Mouse (Mus musculus) forebrain, embryonic 14.5 days (tissue): ENCODE results near the gene Tsen54. TPM values are rescaled to one million over a fixed set of nuclear protein-coding genes. Genes with fewer than 3 reads are reported as not detected.

Experiments used
- ATAC-seq: fragments of 200-750 bp; cut with Nextera tagmentation; 2 replicates; pipeline ENCODE4 v1.8.0; 2017; ENCODE audit warnings: mild to moderate bottlenecking, moderate library complexity
- DNase-seq: peaks from one replicate; pipeline ENCODE4 v3.0.0-alpha.2; 2015; ENCODE audit warnings: low spot score
- H3K27ac ChIP-seq: fragments of 300-500 bp; sonication (generic); 2 replicates; pipeline ENCODE4 v1.5.1; 2014; ENCODE audit warnings: low read depth, mild to moderate bottlenecking, control low read depth, low read length, moderate library complexity
- H3K27me3 ChIP-seq: fragments of 300-500 bp; sonication (generic); replicated peaks from 2 replicates; pipeline ENCODE4 v1.6.1; 2014; ENCODE audit warnings: low read length, control low read depth, mixed read lengths; ENCODE audit not compliant: control insufficient read depth, insufficient read depth
- H3K36me3 ChIP-seq: fragments of 300-500 bp; sonication (generic); 2 replicates; pipeline ENCODE4 v1.6.1; 2014; ENCODE audit warnings: low read length, control low read depth; ENCODE audit not compliant: control insufficient read depth, insufficient read depth
- H3K4me1 ChIP-seq: fragments of 300-500 bp; sonication (generic); 2 replicates; pipeline ENCODE4 v1.6.1; 2014; ENCODE audit warnings: antibody characterized with exemption, low read length, control low read depth; ENCODE audit not compliant: control insufficient read depth, insufficient read depth
- H3K4me2 ChIP-seq: fragments of 300-500 bp; sonication (generic); 2 replicates; pipeline ENCODE4 v1.6.1; 2014; ENCODE audit warnings: mild to moderate bottlenecking, control low read depth, low read length
- H3K4me3 ChIP-seq: fragments of 300-500 bp; sonication (generic); 2 replicates; pipeline ENCODE4 v1.5.1; 2014; ENCODE audit warnings: low read depth, low read length, control low read depth
- H3K9ac ChIP-seq: fragments of 300-500 bp; sonication (generic); 2 replicates; pipeline ENCODE4 v1.6.1; 2014; ENCODE audit warnings: mild to moderate bottlenecking, low read length, control low read depth, moderate library complexity
- H3K9me3 ChIP-seq: fragments of 300-500 bp; sonication (generic); replicated peaks from 2 replicates; pipeline ENCODE4 v1.6.1; 2016; ENCODE audit warnings: low read length, control low read depth, mixed read lengths; ENCODE audit not compliant: control insufficient read depth
- WGBS: fragments of 180-500 bp; shearing (Covaris S2); extraction: QIAGEN DNeasy Blood & Tissue Kit; methylation state at CpG from one replicate; pipeline ENCODE4 v1.1.7; 2014; 5-methylcytosine and 5-hydroxymethylcytosine counted together
- polyA plus RNA-seq: library from polyadenylated mRNA; unstranded; fragments of >200 nt; fragmentation: Nextera tagmentation; extraction: Ambion mirVana; gene quantifications from 2 replicates; pipeline ENCODE4 v1.2.1, GENCODE M21; 2014

The Tsen54 gene
- polyA plus RNA-seq, 1 experiment from 2014 or later: 15.2 TPM

GRCm38 (mm10) chr11:115809311-115809781 is 5.2 kb upstream of the Tsen54 start:
- Histone ChIP-seq H3K4me3 (no peak overlapping the region), H3K27ac (peak overlapping the region; percentile 78), H3K36me3 (peaks cover 31% of the 10 kb centered on the region), H3K9ac (peak overlapping the region; percentile 48; the same call in 1 of the 2 replicates), H3K4me2 (peak overlapping the region; percentile 66; the same call in 1 of the 2 replicates), H3K9me3 (no peaks in the 10 kb centered on the region), H3K4me1 (peaks cover 37% of the 10 kb centered on the region), H3K27me3 (no peaks in the 10 kb centered on the region)
- ATAC-seq (no peak), DNase-seq (no peak)
- 66% methylated on average over 8 of the region's 8 CpGs for WGBS

GRCm38 (mm10) chr11:115810377-115810776 is 4.1 kb upstream of the Tsen54 start:
- 65% methylated on average over 14 of the region's 14 CpGs for WGBS
- Histone ChIP-seq H3K27me3 (no peaks in the 10 kb centered on the region), H3K4me2 (peak overlapping the region; percentile 66), H3K9ac (0 out of 2 replicates have a peak overlapping the region, but pooled peaks have one; percentile 1), H3K4me3 (0 out of 2 replicates have a peak overlapping the region, but pooled peaks have one; percentile 2), H3K4me1 (peaks cover 38% of the 10 kb centered on the region), H3K36me3 (peaks cover 22% of the 10 kb centered on the region), H3K27ac (no peak overlapping the region), H3K9me3 (no peaks in the 10 kb centered on the region)
- DNase-seq (peak; percentile 52), ATAC-seq (no peak)

- H3K27ac ChIP-seq: no peak overlapping the region
- peaks cover 19% of the 10 kb centered on the region; the same call in 1 of the 2 replicates for H3K36me3 ChIP-seq
- no peaks in the 10 kb centered on the region for H3K27me3 ChIP-seq
- 80% methylated on average over 20 of the region's 20 CpGs for WGBS
- DNase-seq (no peak), ATAC-seq (no peak)
- H3K4me1 ChIP-seq: peaks cover 45% of the 10 kb centered on the region
- no peaks in the 10 kb centered on the region for H3K9me3 ChIP-seq
- peak overlapping the region; percentile 89 for H3K9ac ChIP-seq
- peak overlapping the region; percentile 97 for H3K4me3 ChIP-seq
- H3K4me2 ChIP-seq: peak overlapping the region; percentile 66
Observed at GRCm38 (mm10) chr11:115811381-115812093, 3.0 kb upstream of the Tsen54 start.

DNA sequence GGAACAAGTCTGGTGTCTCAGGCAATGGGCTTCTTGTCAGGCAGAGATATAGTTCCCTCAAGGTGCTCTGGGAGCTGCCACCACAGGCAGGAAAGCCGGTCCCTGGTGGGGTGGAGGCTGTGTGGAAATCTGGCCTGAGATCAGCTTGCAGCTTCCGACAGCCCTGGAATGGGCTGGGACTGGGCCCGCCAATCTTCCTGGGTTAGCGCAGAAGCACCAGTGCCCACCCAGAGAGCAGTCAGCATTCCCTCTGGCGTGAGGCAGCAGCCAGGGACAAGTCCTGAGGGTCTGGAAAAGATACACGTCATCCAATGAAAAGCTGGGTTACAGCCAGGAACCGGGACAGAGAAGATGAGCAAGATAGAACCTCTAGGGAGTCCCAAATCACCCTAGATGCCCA is 2.4 kb upstream of the Tsen54 start:
- no peak for DNase-seq
- 31% methylated on average over 7 of the region's 7 CpGs for WGBS
- peak overlapping the region; percentile 97 for H3K4me3 ChIP-seq
- H3K27me3 ChIP-seq: no peaks in the 10 kb centered on the region
- peak overlapping the region; percentile 89 for H3K9ac ChIP-seq
- H3K27ac ChIP-seq: no peak overlapping the region
- peak overlapping the region; percentile 66 for H3K4me2 ChIP-seq
- H3K36me3 ChIP-seq: peaks cover 19% of the 10 kb centered on the region
- H3K9me3 ChIP-seq: no peaks in the 10 kb centered on the region
- H3K4me1 ChIP-seq: peaks cover 44% of the 10 kb centered on the region
- no peak for ATAC-seq

DNA sequence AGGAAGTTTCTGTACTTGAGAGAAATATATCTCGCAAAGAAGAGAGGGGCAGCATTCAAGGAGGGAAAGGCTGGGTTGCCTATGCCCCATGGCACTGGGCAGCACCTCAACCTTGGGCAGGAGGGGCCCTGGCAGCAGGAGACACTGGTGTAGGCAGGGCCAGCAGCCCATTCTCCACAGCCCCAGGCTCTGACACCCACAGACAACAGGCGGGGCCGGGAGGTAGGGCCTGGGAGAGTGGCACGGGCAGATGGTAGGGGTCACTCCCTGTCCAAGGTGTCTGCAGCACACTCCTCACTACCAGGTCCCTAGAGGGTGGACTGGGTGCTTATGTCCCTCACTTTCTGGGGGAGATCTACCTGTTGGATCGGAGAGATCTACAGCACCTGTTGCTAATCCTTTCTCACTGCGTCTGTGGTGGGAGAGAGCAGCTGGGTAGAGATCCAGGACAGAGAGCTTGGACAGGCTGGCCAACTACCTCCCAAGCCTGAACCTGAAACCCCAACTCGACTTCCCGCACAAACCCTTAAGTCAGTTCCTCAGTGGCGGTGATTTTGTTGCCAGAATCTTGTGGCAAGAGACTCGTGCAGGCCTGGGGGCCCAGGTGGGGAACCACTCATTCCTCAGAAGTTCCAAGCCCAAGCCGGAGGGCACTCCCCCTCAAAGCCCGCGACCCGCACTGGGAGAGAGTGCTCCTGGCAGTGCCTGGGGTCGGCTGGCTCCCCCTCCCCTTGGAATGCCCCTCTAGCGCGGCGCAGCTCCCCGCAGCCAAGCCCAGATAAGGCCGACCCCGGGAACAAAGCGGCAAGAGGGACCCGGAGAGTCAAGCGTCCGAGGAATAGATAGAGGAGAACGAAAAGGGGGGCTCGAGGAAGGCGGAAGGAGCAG is 1.7 kb upstream of the Tsen54 start:
- Histone ChIP-seq H3K9ac (peak overlapping the region; percentile 89), H3K4me2 (peak overlapping the region; percentile 66), H3K9me3 (no peaks in the 10 kb centered on the region), H3K27me3 (no peaks in the 10 kb centered on the region), H3K36me3 (peaks cover 22% of the 10 kb centered on the region), H3K4me3 (peak overlapping the region; percentile 97), H3K4me1 (peaks cover 38% of the 10 kb centered on the region), H3K27ac (peak overlapping the region; percentile 48; the same call in 1 of the 2 replicates)
- 3% methylated on average over 28 of the region's 28 CpGs for WGBS
- ATAC-seq: peak; percentile 19
- DNase-seq: peak; percentile 49

DNA sequence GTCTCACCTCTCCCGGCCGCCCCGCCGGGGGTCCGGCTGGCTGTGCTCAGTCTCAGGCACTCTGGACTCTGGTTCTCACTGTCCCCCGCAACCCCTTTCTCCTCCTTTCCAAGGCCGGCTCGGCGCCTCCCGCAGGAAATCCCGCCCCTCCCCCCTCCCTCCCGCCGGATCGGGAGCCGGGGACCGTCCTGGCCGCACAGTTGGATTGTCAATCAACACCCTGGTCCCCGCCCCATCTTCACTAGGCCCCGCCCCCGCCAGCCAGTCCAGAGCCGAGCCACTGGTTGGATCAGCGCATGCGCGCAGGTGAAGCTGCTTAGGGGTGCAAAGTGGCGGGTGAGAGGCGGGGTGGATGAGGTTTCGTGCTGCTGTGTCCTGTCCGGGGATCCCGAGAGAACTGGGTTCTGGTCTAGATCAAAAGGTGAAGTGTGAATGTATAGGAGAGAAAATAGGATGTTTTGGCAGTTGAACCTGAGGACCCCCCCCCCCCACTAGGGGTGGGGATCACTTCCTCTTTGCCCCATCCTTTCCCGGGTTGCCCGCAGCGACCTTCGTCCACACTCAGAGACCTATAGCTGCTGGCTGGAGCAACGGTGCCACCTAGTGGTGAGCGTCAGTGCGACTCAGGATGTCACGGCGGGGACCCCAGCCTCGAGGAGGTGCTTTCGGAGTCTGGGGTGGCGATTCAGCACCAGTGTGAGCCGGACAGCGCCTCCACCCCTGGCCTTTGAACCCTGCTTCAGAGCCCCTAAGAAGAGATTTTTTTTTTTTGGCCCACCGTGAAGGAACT is 822 bp upstream of the Tsen54 start, which contains the start of gene Caskin2:
TSS of gene Caskin2 (minus strand) at position 133 of the 790 bp plus-strand sequence.
- peak within 1 kb of the TSS; percentile 48; the same call in 1 of the 2 replicates for H3K27ac ChIP-seq
- ATAC-seq (peak; percentile 90), DNase-seq (peak; percentile 97)
- WGBS: under 1% methylated on average over 44 of the region's 44 CpGs
- no peaks in the 10 kb centered on the region for H3K9me3 ChIP-seq
- H3K9ac ChIP-seq: peak within 1 kb of the TSS; percentile 89
- H3K4me3 ChIP-seq: peak within 1 kb of the TSS; percentile 97
- H3K4me1 ChIP-seq: peaks cover 29% of the 10 kb centered on the region
- H3K36me3 ChIP-seq: peaks cover 22% of the 10 kb centered on the region
- peak within 1 kb of the TSS; percentile 66 for H3K4me2 ChIP-seq
- no peaks in the 10 kb centered on the region for H3K27me3 ChIP-seq

DNA sequence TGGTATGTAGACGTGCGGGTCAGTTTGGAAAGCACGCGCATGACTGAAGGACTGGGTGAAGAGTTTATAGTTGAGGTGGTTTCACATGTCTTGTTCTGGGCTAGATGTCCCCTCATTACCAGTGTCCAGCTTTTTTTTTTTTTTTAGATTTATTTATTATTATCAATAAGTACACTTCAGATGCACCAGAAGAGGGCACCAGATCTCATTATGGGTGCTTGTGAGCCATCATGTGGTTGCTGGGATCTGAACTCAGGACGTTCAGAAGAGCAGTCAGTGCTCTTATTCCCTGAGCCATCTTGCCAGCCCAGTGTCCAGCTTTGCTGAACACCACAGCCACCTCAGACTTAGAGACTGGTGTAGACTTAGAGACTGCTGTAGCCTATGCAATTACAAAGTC is 2.8 kb downstream of the Tsen54 start:
- 90% methylated on average over 5 of the region's 5 CpGs for WGBS
- Histone ChIP-seq H3K9ac (no peak overlapping the region), H3K27ac (no peak overlapping the region), H3K4me1 (peaks cover 13% of the 10 kb centered on the region), H3K4me2 (no peak overlapping the region), H3K27me3 (no peaks in the 10 kb centered on the region), H3K36me3 (peaks cover 43% of the 10 kb centered on the region), H3K9me3 (no peaks in the 10 kb centered on the region), H3K4me3 (no peak overlapping the region)
- DNase-seq: no peak
- no peak for ATAC-seq

- no peak for DNase-seq
- Histone ChIP-seq H3K27ac (no peak overlapping the region), H3K4me3 (no peak overlapping the region), H3K27me3 (peaks cover 16% of the 10 kb centered on the region), H3K4me2 (no peak overlapping the region), H3K9me3 (no peaks in the 10 kb centered on the region), H3K36me3 (peaks cover 49% of the 10 kb centered on the region), H3K4me1 (peaks cover 16% of the 10 kb centered on the region), H3K9ac (no peak overlapping the region)
- WGBS: 92% methylated on average over 16 of the region's 16 CpGs
- no peak for ATAC-seq
Observed at GRCm38 (mm10) chr11:115819915-115820623, 5.5 kb downstream of the Tsen54 start.
